Mouse (Mus musculus): Measurements from ENCODE around the gene Cdhr4.
A peak's percentile ranks its signal among the peaks of the same experiment; 100 is the strongest.

The Cdhr4 gene

DNA sequence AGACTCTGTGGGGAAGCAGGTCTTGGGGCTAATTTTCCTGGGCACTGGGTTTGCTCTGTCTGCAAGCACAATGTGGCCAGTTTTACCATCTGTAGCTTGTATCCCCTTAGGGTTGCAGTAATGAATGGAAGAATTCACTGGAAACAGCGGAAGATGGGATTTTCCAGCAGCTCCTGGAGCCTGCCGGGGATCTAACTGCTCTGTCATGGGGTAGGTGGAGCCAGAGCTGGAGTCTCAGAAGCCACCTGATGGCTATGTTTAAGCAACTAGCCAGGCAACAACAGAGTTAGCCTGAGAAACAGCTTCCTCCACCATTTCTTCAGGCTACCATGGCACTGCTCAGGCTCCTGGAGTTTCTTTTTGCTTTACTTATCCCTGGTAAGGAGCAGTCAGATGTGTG lies at the start of gene Cdhr4:
Gene Cdhr4 (plus strand): TSS at position 301 of the 400 bp plus-strand sequence.
- DNase-seq (ENCODE audit: low spot score in 2 of 2): no peak

DNA sequence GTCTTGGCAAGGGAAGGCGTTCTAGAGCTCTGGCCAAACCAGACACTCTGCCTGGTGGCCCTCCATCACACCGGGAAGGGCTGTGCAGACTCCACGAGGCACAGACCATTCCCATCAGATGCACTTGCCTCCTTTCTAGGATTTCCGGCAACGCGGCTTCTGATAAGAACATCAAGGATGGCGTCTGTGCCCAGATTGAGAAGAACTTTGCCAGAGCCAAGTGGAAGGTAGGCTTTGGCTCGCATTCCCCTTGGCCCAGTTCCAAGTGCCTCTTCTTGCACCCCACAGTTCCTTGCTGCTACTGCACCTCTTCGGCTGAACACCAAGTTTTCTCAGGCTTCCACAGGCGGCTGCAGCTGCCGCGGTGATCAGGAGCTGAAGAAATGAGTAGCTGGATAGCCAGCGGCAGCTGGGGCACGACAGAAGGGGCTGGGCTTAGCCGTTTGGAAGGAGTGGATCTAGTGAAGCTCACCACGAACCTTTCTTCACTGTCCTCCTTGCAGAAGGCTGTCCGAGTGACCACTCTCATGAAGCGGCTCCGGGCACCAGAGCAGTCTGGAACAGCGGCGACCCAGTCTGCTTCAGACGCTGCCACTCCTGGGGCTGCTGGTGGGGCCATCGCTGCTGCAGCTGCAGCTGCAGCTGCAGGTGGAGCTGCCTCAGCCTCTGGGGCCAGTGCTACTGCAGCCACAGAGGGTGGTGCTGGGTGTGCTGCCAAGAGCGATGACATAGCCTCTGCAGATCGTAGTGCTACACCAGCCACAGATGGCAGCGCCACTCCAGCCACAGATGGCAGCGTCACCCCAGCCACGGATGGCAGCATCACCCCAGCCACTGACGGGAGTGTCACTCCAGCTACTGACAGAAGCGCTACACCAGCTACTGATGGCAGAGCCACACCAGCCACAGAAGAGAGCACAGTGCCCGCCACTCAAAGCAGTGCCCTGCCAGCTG lies 44.8 kb upstream of the Cdhr4 start:
- DNase-seq (ENCODE audit: low spot score in 2 of 2): no peak

DNA sequence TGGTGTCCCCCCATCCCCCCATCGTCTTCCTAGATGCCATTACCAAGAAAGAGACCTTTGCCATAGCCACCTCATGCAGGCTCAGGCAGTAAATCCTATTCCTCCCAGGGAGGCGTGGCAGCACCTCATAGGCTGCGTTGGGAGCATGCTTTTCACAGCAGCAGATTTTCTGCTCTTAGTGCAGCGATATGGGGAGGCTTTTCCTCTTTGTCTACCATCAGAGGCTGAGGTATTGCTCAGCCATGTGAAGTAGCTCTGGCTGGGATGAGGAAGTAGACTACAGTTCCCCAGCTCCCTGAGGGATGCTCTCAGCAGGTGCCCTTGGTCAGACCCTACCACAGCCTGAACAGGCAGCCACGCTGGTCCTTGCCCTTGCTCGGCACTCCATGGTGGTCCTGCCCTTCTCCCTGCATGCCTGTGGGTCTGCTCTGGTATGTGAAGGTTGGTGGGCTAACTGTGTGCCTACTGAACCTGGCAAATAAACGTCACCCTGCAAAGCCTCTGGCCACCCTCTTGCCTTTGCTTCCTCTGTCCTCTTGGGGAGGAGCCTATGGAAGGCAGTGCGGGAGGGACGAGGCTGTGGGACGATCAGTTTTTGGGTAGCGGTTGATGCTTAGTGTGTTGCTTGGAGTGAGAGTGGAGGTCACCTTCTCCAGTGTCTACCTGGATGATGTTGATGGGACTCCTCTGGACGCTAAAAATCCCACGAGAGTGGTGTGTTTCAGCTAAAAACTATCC lies 42.9 kb upstream of the Cdhr4 start:
- no peak for DNase-seq (ENCODE audit: low spot score in 2 of 2)

DNA sequence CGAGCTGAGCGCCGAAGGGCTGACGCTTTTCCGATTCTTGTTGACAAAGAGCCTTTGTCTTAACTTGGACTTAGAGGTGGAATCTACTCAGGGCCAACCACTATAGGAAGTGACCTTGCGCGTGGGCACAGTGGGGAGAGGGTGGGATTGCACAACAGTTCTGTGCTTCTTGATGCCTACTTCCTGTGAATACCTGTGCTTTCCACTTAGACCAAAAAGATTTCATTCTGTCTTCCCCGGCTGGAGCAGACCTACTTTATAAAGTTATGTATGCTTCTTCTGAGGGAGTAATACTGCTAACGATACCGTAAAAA lies 42.4 kb upstream of the Cdhr4 start, which contains the start of gene Traip:
Gene Traip (plus strand): TSS at position 215 of the 314 bp plus-strand sequence.
- no peak for DNase-seq (ENCODE audit: low spot score in 2 of 2)

DNA sequence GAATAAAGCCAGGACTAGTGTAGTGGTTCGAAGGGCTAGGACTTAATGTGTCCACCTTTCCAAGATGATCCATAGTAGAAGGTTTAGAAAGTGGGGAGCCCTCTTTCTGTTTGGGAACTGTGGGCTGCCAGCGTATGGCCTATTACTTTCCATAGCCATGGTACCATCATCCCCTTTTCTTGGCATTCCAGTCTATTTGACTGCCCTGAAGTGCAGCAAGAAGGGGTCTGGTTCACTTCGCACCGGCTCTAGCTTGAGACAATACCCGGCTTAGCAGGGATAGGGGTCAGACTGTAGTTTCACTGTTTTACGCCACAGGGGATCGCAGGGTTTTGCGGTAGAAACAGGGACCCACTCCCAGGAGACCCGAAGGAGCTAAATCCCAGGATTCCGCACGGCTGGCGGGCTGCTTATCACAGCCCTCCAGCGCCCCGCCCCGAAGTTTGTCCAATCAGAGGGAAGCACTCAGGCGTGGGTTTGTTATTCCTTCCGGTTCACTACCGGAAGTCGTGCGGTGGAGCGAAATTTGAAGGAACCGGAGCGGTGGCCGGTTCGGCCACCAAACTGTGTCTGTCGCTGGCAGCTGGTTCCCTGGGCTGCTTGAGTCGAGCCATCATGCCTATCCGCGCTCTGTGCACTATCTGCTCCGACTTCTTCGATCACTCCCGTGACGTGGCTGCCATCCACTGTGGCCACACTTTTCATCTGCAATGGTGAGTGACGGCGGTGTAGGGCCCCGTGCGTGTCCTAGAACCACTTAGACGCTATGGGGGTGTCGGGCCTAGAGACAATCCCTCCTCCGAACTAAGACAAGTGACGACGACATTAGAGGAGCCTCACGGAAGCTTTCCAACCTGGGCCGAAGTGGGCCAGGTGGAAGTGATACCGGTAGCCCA lies 41.6 kb upstream of the Cdhr4 start:
- peak; percentile 85 to 94 for DNase-seq (ENCODE audit: low spot score in 2 of 2)

DNA sequence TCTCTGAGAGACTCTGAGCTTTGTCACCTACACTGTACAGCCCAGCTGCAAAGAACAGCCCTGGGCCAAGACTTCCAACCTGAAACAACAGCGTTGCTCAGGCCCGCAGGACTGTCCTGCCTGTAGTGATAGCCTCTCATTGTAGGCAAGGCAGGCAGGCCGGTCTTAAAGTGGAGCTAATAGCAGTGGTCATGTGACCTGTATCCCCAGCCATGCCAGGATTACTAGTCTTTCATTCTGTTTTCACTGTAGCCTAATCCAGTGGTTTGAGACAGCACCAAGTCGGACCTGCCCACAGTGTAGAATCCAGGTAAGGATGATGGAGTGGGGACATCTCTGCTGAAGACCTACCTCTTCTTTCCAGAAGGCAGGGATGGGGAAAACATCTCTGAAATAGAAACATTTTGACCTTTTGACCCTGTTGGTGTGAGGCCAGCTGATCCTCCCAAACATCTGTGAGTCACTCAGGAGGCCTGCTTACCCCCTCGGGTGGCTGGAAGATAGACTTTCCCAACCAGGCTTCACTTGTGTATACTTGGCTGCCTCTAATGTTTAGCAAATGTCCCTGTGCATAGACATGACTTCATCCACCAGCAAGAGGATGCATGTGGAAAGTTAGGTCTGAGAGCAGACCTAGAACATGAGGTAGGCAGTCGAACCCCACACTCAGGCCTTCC lies 36.5 kb upstream of the Cdhr4 start:
- no peak for DNase-seq (ENCODE audit: low spot score in 2 of 2)

DNA sequence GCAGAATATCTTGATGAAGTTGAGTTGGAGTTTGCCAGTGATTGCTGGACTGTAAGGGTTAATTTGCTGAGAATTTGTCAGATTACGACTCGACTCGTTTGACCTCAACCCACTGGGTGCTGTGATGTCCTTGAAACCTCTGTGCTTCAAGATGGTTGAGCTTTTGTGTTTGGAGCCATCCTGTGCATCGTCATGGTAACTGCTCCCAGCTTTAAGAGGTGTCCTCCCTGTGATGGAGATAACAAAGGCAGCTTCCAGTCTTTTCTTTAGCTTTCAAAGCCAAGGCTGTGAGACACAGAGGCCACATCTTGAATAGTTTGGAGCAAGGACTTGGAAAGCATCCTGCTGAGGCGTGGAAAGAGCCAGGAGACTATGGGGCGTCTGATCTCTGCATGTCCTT lies 35.2 kb upstream of the Cdhr4 start:
- DNase-seq (ENCODE audit: low spot score in 2 of 2): no peak

DNA sequence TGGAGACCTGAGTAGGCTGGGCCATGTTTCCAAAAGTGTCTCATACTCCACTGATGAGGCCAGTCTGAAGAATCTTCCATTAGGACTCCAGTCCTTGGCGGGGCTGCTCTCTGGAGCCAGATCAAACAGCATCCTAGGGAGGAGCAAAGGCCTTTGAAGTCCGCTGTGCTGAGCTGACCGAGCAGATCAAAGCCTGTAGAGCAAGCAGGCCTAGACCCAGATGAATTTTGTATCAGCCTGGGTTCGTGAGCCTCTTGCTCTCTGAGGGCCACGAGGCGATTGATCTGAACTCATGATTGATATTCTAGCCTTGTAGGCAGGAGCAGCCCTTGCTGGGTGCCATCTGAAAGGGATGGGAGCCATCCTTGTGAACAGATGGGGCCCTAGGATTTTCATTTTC lies 32.4 kb upstream of the Cdhr4 start:
- DNase-seq (ENCODE audit: low spot score in 2 of 2): no peak

DNA sequence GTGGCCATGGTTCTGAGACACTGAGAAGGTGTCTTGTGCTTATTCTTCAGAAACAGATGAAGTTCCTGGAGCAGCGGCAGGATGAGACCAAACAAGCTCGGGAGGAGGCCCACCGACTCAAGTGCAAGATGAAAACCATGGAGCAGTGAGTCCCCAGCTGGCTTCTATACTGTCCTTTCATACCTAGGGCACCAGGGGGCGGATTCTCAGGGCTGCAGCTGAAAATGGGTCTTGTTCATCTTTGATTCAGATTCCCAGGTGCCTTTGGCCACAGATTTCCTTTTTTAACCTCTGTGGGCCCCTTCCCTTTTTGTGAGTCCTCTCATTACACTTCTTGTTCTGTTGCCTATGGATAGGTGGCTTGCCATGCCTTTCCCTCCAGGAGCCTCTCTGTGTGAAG lies 31.4 kb upstream of the Cdhr4 start:
- DNase-seq (ENCODE audit: low spot score in 2 of 2): no peak

DNA sequence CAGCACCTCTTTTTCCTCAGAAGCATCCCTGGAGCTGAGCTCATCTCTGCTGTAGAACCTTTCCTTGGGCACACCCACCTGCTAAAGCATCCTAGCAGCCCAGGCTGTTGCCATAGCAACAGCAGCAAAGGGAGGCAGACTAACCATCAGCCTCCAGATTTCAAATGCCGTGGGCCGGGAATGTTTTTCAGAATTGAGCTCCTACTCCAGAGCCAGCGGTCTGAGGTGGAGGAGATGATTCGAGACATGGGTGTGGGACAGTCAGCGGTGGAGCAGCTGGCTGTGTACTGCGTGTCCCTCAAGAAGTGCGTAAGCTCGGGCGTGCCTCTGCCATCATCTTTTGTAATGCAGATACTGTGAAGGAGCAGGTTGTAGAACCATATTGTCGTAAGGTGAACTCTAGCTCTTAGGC lies 30.9 kb upstream of the Cdhr4 start:
- DNase-seq (ENCODE audit: low spot score in 2 of 2): no peak

DNA sequence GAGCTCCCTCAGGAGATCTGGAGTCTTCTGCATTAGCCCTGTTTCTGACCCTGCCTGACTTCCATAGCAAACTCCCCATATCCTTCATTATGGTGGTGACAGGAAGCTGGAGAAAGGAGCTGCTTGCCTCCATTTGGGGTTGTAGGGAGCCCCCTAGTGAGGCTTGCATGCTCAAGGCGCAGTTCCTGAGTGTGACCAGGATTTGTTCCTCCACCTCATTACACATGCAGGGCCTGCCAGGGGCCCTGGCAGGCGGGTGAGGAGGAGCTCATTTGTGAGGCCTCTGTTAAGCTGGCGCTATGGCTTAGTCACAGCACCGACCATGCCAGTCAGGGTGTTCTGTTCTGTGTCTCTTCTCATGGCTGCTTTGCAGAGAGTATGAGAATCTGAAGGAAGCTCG lies 30.4 kb upstream of the Cdhr4 start:
- DNase-seq (ENCODE audit: low spot score in 2 of 2): no peak

DNA sequence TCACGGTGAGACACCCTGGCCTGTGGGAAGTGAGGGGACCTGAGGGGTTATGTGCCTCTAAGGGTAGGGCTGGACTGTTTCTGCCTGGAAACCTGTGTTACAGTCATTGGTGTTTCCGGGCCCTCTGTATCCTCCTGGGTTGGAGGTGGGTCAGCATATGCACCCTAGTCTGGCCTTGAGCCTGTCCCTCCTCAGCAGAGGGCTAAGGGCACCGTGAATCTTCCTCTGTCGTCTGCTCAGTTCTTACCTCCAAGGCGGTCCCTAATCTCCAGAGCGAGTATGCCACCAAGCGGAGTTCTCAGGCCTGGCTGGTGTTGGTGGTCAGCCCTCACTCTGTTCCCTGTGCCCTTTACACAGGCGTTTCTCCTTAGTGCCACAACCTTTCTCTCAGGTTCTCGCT lies 29.4 kb upstream of the Cdhr4 start:
- DNase-seq (ENCODE audit: low spot score in 2 of 2): no peak

DNA sequence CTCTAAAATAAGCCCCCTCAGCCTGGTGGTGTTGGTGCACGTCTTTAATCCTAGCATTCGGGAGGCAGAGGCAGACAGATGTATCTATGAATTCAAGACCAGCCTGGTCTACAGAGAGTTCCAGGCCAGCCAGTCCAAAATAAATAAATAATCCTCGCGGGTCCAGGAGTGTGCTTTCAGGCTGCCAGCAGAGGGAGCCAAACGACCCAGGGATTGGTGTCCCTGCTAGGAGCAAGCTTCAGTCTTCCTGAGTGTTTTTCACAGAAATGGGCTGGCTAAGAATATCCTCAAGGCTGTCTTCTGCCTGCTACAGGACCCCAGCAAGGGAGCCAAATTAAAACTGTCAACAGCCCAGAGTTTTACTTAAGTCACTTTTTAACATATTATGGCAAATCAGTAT lies 28.6 kb upstream of the Cdhr4 start:
- peak; percentile 73 to 90 for DNase-seq (ENCODE audit: low spot score in 2 of 2)

DNA sequence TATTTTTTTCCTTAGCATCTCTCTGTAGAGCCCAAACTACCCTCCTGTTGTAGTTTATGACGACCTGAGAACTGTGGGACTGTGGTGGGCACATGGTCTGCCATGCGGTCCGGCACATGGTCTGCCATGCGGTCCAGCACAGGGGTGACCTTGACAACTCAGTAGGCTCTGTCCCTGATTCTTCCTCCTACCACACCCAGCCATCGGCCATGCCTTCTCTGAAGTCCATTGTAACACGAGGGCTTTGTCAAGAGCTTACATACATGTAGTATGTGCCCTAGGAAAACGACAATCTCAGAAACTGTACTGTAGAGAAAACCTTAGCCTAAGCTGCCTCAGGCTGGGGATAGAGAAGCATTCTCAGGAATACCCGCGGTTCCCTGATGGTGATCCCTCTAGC lies 27.6 kb upstream of the Cdhr4 start:
- DNase-seq (ENCODE audit: low spot score in 2 of 2): no peak

DNA sequence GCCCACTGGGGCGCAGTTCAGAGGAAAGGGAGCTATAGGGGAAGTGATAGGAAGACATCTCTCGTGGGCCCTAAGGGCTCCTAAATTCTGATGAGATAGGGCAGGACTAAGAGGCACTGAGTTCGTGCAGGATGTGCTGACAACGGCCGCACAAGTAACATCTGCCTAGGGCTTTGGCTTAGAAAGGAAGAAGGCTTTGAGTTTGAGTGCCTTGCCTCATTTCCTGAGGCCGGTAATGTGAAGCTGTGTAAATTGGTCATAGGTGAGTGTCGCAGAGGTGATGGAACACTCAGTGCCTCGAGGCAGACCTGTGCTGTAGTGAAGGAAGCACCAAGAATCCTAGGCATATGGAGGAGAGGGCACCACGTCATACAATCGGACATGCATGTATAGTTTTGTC lies 25.6 kb upstream of the Cdhr4 start:
- DNase-seq (ENCODE audit: low spot score in 2 of 2): no peak

DNA sequence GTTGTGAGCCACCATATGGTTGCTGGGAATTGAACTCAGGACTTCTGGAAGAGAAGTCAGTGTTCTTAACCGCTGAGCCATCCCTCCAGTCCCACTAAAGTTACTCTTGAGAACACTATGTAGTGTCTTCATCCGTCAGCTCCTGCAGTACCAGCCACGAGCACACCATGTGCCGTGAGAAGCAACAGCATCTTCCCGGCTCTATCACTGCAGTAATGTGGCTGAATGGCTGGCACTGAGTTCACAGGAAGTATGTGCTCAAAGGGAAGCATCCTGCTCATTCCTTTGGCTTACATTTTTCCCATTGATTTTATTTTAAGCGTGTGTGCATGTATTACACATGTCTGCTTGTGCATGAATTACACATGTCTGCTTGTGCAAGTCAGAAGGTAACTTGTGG lies 24.9 kb upstream of the Cdhr4 start:
- DNase-seq (ENCODE audit: low spot score in 2 of 2): no peak

DNA sequence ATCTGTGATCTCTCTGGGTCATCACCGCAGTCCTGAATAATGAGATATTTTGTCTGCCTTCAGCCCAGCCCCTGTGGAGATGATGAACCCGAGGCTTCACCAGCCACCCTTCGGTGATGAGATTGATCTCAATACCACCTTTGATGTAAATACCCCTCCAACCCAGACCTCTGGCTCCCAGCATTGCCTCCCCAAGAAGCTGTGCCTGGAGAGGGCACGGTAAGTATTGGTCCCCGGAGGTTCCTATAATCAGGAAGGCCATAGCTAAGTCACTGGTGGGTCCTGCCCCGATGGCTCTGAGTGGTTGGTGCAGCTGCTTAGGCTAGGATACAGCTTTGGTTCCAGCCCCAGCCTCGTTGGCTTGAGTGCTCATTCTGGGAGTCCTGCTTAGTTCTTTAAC lies 23.8 kb upstream of the Cdhr4 start:
- DNase-seq (ENCODE audit: low spot score in 2 of 2): no peak

DNA sequence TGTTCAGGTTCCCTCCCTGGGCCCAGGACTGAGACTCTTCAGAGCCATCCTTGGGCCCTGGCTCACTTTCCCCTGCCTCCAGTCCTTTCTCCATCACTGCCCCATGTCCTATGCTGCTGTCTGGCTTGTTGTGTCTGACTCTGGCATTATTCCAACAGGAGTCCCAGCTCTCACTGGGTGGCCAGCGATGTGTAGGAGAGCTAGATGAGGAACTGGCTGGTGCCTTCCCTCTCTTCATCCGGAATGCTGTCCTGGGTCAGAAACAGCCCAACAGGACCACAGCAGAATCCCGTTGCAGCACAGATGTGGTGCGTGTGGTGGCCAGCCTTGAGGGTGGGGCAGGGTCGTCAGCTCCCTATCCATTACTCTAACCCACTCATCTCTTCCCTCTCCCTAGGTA lies 22.0 kb upstream of the Cdhr4 start:
- no peak for DNase-seq (ENCODE audit: low spot score in 2 of 2)

DNA sequence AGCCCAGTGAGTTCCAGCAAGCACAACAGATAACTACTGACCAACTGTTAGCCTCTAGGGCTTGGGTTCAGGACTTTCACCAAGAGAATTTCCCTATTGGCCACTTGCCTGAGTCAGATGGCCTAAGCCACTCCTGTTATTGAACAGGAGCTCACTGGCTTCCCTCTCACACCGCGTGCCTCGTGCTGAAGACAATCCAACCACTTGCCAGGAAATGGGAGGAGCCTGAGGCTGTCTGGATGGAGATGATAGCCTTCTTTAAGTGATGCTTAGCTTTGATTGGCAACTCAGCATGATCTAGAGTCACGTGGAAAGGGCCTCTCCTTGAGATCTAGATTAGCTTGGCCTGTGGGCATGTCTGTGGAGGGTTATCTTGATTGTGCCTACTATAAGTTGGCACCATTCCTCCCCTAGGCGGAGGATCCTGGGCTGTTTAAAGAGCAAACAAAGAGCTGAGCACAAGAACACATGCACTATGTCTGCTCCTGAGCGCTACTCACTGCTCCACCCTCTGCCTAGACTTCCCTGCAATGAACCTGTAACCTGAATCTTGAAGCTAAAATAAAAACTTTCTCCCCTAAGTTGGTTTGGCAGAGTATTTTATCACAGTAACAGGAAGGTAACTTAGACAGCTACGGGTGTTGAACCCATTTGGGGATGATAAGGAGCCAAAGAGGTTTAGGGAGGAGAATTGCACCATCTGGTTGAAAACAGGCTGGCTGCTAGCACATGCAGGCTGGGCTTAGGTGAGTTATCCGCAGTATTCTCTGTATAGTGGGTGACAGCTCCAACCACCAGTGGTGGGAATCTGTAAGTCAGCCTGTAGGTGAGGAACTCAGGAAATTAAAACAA lies 20.4 kb upstream of the Cdhr4 start:
- no peak for DNase-seq (ENCODE audit: low spot score in 2 of 2)

DNA sequence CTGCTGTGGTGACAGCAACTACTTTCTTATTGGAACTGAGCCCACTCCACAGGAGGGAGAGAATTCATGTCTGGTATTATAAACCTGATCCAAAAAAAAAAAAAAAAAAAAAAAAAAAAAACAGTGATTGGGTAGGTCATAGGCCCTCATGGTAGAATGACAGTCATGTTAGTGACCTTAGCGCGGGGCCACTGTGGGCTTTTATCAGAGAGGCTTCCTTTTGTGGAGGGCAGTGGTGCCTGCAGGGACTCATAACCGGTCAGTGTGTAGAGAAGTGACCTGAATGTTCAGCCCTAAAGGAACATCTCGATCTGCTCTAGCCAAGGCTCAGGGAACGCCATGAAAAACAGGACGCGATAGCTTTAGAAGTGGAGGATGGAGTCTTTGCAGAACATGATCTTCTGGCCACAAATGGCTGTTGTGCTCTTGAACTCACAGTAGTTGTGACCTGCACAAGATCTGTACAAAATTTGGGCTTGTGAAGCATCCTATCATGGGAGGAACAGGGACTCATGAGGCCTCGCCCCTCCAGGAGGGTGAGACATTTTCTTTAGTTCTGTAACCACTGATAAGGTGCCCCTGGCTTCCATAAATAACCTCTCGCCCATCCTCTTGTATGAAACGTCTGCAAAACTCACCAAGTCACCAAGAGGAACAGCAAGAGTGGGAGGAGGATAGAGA lies 17.7 kb upstream of the Cdhr4 start:
- no peak for DNase-seq (ENCODE audit: low spot score in 2 of 2)
